Mouse (Mus musculus) MEL (cell line): ENCODE measurements at regions not wholly inside any gene's neighbourhood (a gene's known extent, or its start where the extent isn't known, plus 50 kb on each side); places are given as distances from the start of the nearest gene placed in this dataset.

ENCODE experiments used
- DNase-seq: peaks from one replicate; pipeline ENCODE4 v3.0.0; 2011; ENCODE audit warnings: low read depth, low spot score
- H3K27ac ChIP-seq: 2 replicates; pipeline ENCODE4 v1.5.1; 2012; ENCODE audit warnings: low read depth, mild to moderate bottlenecking, control low read depth, low read length, moderate library complexity; ENCODE audit not compliant: control insufficient read depth
- H3K27me3 ChIP-seq, 2 experiments: fragments of 150-350 bp in 1 of 2; sonication (generic) in 1 of 2; 2 replicates each; pipeline ENCODE4 v1.6.1; 2012; ENCODE audit warnings: low read length in 2 of 2, mild to moderate bottlenecking in 2 of 2, improper control_type of control experiment in 1 of 2, moderate library complexity in 1 of 2; ENCODE audit not compliant: insufficient read depth in 2 of 2, control insufficient read depth in 1 of 2
- H3K36me3 ChIP-seq, 2 experiments: 2 replicates each; pipeline ENCODE4 v1.6.1; 2012 to 2014; ENCODE audit warnings: low read length in 2 of 2, improper control_type of control experiment in 1 of 2, inconsistent platforms in 1 of 2, mild to moderate bottlenecking in 1 of 2; ENCODE audit not compliant: insufficient read depth in 2 of 2, control insufficient read depth in 1 of 2
- H3K4me1 ChIP-seq, 2 experiments: fragments of 150-350 bp in 1 of 2; sonication (generic) in 1 of 2; 2 replicates each; pipeline ENCODE4 v1.6.1; 2012; ENCODE audit warnings: low read length in 2 of 2, improper control_type of control experiment in 1 of 2, mild to moderate bottlenecking in 1 of 2; ENCODE audit not compliant: insufficient read depth in 2 of 2, control insufficient read depth in 1 of 2
- H3K4me3 ChIP-seq, 2 experiments: fragments of 150-350 bp in 1 of 2; sonication (generic) in 1 of 2; 2 replicates each; pipeline ENCODE4 v1.5.1; 2012; ENCODE audit warnings: low read depth in 2 of 2, low read length in 2 of 2, mild to moderate bottlenecking in 2 of 2, moderate library complexity in 2 of 2, control low read depth in 1 of 2, improper control_type of control experiment in 1 of 2; ENCODE audit not compliant: control insufficient read depth in 1 of 2, insufficient read depth in 1 of 2
- H3K79me2 ChIP-seq: 2 replicates; pipeline ENCODE4 v1.6.1; 2012; ENCODE audit warnings: mild to moderate bottlenecking, low read length, moderate library complexity; ENCODE audit not compliant: control insufficient read depth, poor library complexity, insufficient read depth
- H3K9ac ChIP-seq: 2 replicates; pipeline ENCODE4 v1.6.1; 2012; ENCODE audit warnings: low read depth, mild to moderate bottlenecking, control low read depth, low read length, moderate library complexity; ENCODE audit not compliant: control insufficient read depth, poor library complexity, severe bottlenecking
- H3K9me3 ChIP-seq: fragments of 150-350 bp; sonication (generic); replicated peaks from 2 replicates; pipeline ENCODE4 v1.6.1; 2012; ENCODE audit warnings: mild to moderate bottlenecking, low read length, improper control_type of control experiment, moderate library complexity; ENCODE audit not compliant: insufficient read depth
- BHLHE40 ChIP-seq: IDR thresholded peaks from 2 replicates; pipeline ENCODE4 v1.6.1; 2012; ENCODE audit warnings: low read depth, mild to moderate bottlenecking, inconsistent platforms, low read length, improper control_type of control experiment, borderline replicate concordance
- CHD1 ChIP-seq: IDR thresholded peaks from 2 replicates; pipeline ENCODE4 v1.6.1; 2012; ENCODE audit warnings: low read depth, mild to moderate bottlenecking, inconsistent platforms, low read length, improper control_type of control experiment
- CHD2 ChIP-seq: IDR thresholded peaks from 2 replicates; pipeline ENCODE4 v1.6.1; 2011; ENCODE audit warnings: low read length, improper control_type of control experiment
- CTCF ChIP-seq, 3 experiments: IDR thresholded peaks in 2 of 3; conservative IDR thresholded peaks in 1 of 3; 2 replicates each; pipeline ENCODE4 v1.5.1; 2011 to 2012; ENCODE audit warnings: low read length in 3 of 3, low read depth in 2 of 3, mild to moderate bottlenecking in 2 of 3, improper control_type of control experiment in 1 of 3, inconsistent platforms in 1 of 3, mixed read lengths in 1 of 3, moderate library complexity in 1 of 3; ENCODE audit not compliant: control insufficient read depth in 1 of 3, insufficient read depth in 1 of 3, poor library complexity in 1 of 3, severe bottlenecking in 1 of 3
- E2F4 ChIP-seq: IDR thresholded peaks from 2 replicates; pipeline ENCODE4 v1.6.1; 2011; ENCODE audit warnings: low read depth, low read length, improper control_type of control experiment, borderline replicate concordance
- JUND ChIP-seq: IDR thresholded peaks from 2 replicates; pipeline ENCODE4 v1.6.1; 2011; ENCODE audit warnings: low read depth, mild to moderate bottlenecking, improper control_type of control experiment, low read length
- MAX ChIP-seq: IDR thresholded peaks from 2 replicates; pipeline ENCODE4 v1.6.1; 2011; ENCODE audit warnings: low read length, improper control_type of control experiment
- MAZ ChIP-seq: IDR thresholded peaks from 2 replicates; pipeline ENCODE4 v1.6.1; 2012; ENCODE audit warnings: low read depth, mild to moderate bottlenecking, inconsistent platforms, low read length, improper control_type of control experiment
- MXI1 ChIP-seq: IDR thresholded peaks from 2 replicates; pipeline ENCODE4 v1.6.1; 2011; ENCODE audit warnings: mild to moderate bottlenecking, low read depth, low read length, improper control_type of control experiment
- MYB ChIP-seq: IDR thresholded peaks from 2 replicates; pipeline ENCODE4 v1.6.1; 2011; ENCODE audit warnings: mild to moderate bottlenecking, low read depth, low read length, improper control_type of control experiment
- NELFE ChIP-seq: IDR thresholded peaks from 2 replicates; pipeline ENCODE4 v1.6.1; 2011; ENCODE audit warnings: low read depth, low read length, improper control_type of control experiment
- POLR2AphosphoS5 ChIP-seq: IDR thresholded peaks from 2 replicates; pipeline ENCODE4 v1.6.1; 2012; ENCODE audit warnings: low read depth, borderline replicate concordance, mild to moderate bottlenecking, inconsistent platforms, low read length, moderate library complexity, mixed read lengths
- SIN3A ChIP-seq: IDR thresholded peaks from 2 replicates; pipeline ENCODE4 v1.6.1; 2012; ENCODE audit warnings: low read length, improper control_type of control experiment, inconsistent platforms
- SMC3 ChIP-seq: IDR thresholded peaks from 2 replicates; pipeline ENCODE4 v1.6.1; 2011; ENCODE audit warnings: low read depth, low read length, improper control_type of control experiment
- TAL1 ChIP-seq: IDR thresholded peaks from 2 replicates; pipeline ENCODE4 v1.6.1; 2012; ENCODE audit warnings: mild to moderate bottlenecking, inconsistent platforms, low read length, moderate library complexity, mixed read lengths
- TBP ChIP-seq: IDR thresholded peaks from 2 replicates; pipeline ENCODE4 v1.8.0; 2011; ENCODE audit warnings: low read depth, low read length, improper control_type of control experiment
- USF1 ChIP-seq: IDR thresholded peaks from 2 replicates; pipeline ENCODE4 v1.6.1; 2014; ENCODE audit warnings: low read depth, mild to moderate bottlenecking, inconsistent platforms, low read length, improper control_type of control experiment, moderate library complexity
- USF2 ChIP-seq, 2 experiments: IDR thresholded peaks; 2 replicates each; pipeline ENCODE4 v1.6.1; 2011 to 2012; ENCODE audit warnings: improper control_type of control experiment in 2 of 2, low read length in 2 of 2, borderline replicate concordance in 1 of 2, inconsistent platforms in 1 of 2, low read depth in 1 of 2, mild to moderate bottlenecking in 1 of 2; ENCODE audit not compliant: insufficient read depth in 1 of 2
- ZC3H11A ChIP-seq: IDR thresholded peaks from 2 replicates; pipeline ENCODE4 v1.6.1; 2012; ENCODE audit warnings: low read depth, mild to moderate bottlenecking, inconsistent platforms, low read length, improper control_type of control experiment
- ZMIZ1 ChIP-seq: IDR thresholded peaks from 2 replicates; pipeline ENCODE4 v1.6.1; 2012; ENCODE audit warnings: low read depth, mild to moderate bottlenecking, inconsistent platforms, low read length, improper control_type of control experiment, moderate library complexity
- ZNF384 ChIP-seq: IDR thresholded peaks from 2 replicates; pipeline ENCODE4 v1.6.1; 2012; ENCODE audit warnings: low read depth, mild to moderate bottlenecking, inconsistent platforms, low read length, improper control_type of control experiment

DNA sequence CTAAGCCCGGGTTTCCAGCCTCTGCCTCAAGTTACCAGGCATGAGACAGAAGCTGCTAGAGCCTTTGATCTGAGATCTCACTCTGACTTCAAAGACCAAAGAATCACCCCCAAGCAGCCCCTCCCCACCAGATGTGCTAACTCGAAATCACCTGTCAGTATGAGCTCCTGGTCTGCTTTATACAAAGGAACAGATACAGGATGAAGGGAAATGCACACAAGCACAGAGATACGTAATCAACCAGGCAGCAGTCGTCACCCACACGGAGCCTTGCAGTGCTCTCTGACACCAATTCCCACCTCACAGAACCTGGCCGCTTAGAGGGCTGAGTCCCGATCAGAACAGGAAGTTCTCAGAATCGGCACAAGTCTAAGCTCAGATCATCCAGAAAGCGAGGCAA lies 90.6 kb downstream of the Psmg1 start:
- TF ChIP-seq MAX (no peak), ZNF384 (no peak), BHLHE40 (no peak), MAZ (no peak), USF1 (no peak), NELFE (no peak), CTCF (IDR thresholded peaks at IDR 0.05 in 2 of 3, conservative IDR thresholded peaks at IDR 0.05 in 1 of 3; ENCODE audit: control insufficient read depth in 1 of 3, insufficient read depth in 1 of 3, low read depth in 2 of 3, low read length in 3 of 3, poor library complexity in 1 of 3, severe bottlenecking in 1 of 3) (no peak), CHD2 (no peak), MYB (no peak), SMC3 (no peak)
- TF ChIP-seq, all 39 proteins: peak for 0
- Histone ChIP-seq H3K4me3 (no peak overlapping the region), H3K36me3 (peaks cover 0 to 2% of the 10 kb centered on the region in 2 experiments; a peak in 1 of 4 replicates), H3K27me3 (no peaks in the 10 kb centered on the region), H3K4me1 (peaks cover 0 to 26% of the 10 kb centered on the region in 2 experiments; a peak in 2 of 4 replicates), H3K9me3 (no peaks in the 10 kb centered on the region), H3K9ac (no peak overlapping the region), H3K27ac (no peak overlapping the region), H3K79me2 (no peaks in the 10 kb centered on the region)
- no peak for DNase-seq

DNA sequence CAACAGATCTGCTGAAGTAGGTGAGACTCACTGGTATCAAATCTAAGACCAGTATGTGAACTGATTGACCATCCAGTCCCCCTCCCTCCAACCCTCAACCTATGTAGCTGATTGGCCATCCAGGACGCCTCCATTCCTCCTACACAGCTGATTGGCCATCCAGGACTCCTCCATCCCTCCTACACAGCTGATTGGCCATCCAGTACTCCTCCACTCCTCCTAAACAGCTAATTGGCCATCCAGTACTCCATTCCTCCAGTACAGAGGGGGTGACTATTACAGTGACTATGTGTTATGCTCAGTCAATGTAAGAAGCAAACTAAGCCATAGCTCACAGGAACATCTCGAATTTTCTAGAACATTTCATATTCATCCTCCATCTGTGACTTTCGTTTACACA lies 91.1 kb downstream of the Psmg1 start:
- no peaks in the 10 kb centered on the region for H3K27me3 ChIP-seq
- peak; percentile 22 for DNase-seq

More for the DNA sequence above, 91.1 kb downstream of the Psmg1 start:
- TF ChIP-seq SIN3A (no peak), MYB (no peak), CHD1 (no peak), E2F4 (no peak), JUND (no peak), MXI1 (no peak), USF1 (no peak), POLR2AphosphoS5 (no peak), ZNF384 (no peak), TAL1 (no peak), USF2 (IDR thresholded peaks at IDR 0.05; ENCODE audit: borderline replicate concordance in 1 of 2, insufficient read depth in 1 of 2, low read depth in 1 of 2, low read length in 2 of 2) (no peak), ZMIZ1 (no peak), NELFE (no peak), TBP (no peak), SMC3 (no peak), BHLHE40 (no peak), ZC3H11A (no peak)
- Histone ChIP-seq H3K27ac (no peak overlapping the region), H3K4me3 (no peak overlapping the region), H3K9me3 (no peaks in the 10 kb centered on the region), H3K4me1 (peaks cover 0 to 26% of the 10 kb centered on the region in 2 experiments; a peak in 2 of 4 replicates), H3K9ac (no peak overlapping the region), H3K79me2 (no peaks in the 10 kb centered on the region), H3K36me3 (peaks cover 0 to 2% of the 10 kb centered on the region in 2 experiments; a peak in 1 of 4 replicates)
